Mouse (Mus musculus) forelimb bud, embryonic 11.5 days (tissue): ENCODE data around the gene Sephs1.

ENCODE experiments used
- DNase-seq: peaks from one replicate; pipeline ENCODE4 v3.0.0-alpha.2; 2012; ENCODE audit warnings: low read depth, low spot score

Sephs1 gene

GRCm38 (mm10) chr2:4881350-4882248 lies at the start of gene Sephs1:
TSS of gene Sephs1 (plus strand) at chr2:4881564.
- DNase-seq, result peak; percentile 76

DNA sequence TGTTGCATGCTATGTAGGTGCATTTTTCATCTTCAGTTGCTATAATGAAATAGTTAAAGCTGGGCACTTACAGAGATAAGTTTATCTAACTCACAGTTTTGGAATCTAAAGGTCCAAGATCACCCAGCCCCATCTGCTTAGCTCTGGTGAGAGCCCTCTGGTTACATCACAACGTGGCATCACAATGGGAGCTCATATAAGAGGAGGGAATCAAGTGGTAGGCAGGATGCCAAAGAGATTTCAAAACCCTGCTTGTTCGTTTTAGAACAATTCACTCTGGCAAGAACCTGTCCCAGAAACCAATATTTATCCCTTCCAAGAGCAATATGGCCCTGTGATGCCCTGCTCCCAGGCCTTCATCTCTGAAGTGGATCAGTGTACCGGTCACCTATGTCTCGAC lies 49.2 kb upstream of the Sephs1 start:
- DNase-seq, result no peak

GRCm38 (mm10) chr2:4849449-4849848 lies 31.9 kb upstream of the Sephs1 start:
- no peak for DNase-seq

- DNase-seq, result no peak
These were observed 24.2 kb upstream of the Sephs1 start for GRCm38 (mm10) chr2:4857186-4857585.

DNA sequence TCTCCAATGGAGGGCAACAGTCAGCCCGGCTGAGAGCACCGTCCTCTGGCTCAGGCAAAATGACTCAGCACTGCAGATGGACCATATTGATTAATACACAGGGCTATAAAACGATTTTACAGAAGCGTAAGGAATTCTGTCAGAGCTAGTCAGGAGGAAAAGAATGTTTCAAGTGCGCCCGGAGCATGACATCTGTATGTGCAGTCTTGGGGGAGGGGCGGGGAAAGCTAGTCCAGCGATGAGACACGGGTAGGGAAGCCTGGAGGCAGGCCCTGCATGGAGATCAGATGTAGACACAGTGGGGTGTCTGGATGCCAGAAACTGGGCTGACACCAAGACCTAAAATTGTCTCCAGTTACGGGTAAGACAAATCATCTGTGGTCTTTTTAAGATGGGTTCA lies 23.2 kb upstream of the Sephs1 start:
- no peak for DNase-seq

- DNase-seq, result peak; percentile 80
These were observed 17.2 kb upstream of the Sephs1 start for GRCm38 (mm10) chr2:4864008-4864816.

GRCm38 (mm10) chr2:4864817-4865296 lies 16.5 kb upstream of the Sephs1 start:
- no peak for DNase-seq

GRCm38 (mm10) chr2:4868028-4868725 lies 13.2 kb upstream of the Sephs1 start:
- no peak for DNase-seq

- DNase-seq, result no peak
These were observed 8.6 kb upstream of the Sephs1 start for GRCm38 (mm10) chr2:4872740-4873139.

DNA sequence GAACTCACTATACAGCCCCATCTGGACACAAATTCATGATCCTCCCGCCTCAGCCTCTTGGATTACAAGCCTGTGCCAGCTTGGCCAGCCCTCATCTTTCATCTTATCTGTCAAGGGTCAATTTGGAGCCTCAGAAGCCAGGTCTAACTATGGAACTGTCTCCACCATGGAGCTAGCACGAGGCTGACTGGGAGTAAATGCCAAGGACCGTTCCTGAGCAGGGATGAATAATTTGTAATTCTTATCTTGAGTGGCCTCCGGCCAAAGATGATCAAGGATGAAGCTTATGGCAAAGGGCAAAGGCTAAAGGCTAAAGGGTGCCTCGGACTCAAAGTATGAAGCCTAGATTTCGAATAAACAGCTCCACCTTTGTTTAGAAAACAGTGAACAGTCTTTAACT lies 8.0 kb upstream of the Sephs1 start:
- no peak for DNase-seq

GRCm38 (mm10) chr2:4875090-4875489 lies 6.3 kb upstream of the Sephs1 start:
- DNase-seq, result no peak

DNA sequence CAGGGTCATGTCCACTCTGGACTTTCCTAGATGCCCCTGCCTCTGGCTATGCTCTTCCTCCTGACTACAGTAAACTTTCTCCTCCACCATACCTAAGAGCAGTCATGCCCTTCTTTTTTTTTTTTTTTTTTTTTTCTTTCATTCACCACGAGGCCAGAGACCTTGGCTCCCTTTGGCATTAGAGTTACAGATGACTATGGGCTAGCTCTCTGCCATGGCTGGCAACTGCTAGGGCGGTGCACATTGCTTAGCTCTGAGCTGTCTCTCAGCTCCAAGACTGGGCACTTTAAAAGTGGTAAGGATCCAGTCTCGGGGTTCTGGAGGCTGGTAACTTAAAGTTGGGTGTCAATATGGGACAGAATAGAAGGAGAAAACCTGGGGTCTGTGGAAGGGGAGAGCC lies 5.2 kb upstream of the Sephs1 start:
- no peak for DNase-seq

DNA sequence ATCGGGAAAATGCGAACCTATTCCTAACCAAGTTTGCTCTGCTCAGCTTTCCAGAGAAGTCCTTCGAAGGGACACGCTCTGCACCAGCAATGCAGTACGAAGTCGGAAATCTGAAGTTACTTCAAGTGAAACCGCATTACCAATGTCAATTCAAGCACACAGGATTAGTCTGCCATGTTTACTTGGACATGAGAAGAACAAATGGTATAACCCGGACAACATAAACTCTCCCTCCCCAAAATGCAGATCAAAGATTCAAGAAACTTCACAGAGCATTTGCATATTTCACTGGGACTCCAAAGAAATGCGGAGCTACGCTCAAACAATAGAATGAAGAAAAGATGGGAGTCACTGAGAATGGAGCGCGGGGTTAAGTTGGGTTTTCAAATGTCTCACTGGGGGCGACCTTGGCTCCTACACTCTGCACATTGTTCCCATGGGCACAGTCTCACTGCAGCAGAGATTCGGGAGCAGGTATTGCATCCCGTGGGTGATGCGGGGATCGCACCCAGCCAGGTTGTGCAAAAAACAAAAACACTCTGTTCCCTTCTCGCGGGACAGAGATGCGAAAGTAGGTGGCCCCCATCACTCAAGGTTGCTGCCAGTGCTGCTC lies 521 bp upstream of the Sephs1 start:
- peak; percentile 14 for DNase-seq

DNA sequence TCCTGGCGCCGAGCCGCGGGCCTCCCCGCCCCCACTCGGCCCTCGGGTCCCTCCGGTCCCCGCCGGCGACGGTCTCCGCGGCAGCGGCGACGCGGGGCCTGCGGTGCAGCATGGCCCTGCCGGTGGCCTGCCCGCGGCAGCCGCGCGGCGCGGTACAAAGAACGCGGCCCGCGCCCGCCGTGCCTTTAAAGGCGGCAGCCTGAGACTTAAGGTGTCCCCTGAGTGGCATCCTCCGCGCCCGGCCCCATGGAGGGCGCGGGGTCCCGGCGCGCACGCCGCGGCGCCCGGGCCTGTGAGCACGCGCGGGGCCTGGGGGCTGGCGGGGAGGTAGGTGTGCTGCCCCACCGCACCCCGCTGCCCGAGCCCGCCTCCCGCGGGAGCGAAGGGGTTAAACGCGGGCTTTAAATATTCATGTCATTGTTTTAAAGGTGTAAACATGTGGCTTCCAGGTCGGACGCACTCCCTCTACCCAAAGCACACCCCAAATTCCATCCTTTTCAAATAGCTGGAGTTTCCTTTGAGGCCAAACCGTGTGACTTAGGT lies 956 bp downstream of the Sephs1 start:
- DNase-seq, result peak; percentile 76

- DNase-seq, result peak; percentile 12
These were observed 1.8 kb downstream of the Sephs1 start for GRCm38 (mm10) chr2:4883009-4883704.

DNA sequence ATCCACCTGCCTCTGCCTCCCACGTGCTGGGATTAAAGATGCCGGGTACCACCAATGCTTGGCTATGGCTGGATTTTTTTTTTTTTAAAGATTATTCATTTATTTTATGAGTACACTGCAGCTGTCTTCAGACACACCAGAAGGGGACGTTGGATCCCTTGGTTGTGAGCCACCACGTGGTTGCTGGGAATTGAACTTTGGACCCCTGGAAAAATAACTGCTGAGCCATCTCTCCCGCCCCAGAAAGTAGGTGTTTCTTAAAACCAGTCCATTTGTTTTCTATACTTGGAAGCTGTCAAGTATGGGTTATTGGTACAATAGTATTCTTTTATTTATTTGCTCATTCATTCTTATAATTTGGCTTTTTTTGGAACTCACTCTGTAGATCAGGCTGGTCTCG lies 5.5 kb downstream of the Sephs1 start:
- DNase-seq, result no peak

DNA sequence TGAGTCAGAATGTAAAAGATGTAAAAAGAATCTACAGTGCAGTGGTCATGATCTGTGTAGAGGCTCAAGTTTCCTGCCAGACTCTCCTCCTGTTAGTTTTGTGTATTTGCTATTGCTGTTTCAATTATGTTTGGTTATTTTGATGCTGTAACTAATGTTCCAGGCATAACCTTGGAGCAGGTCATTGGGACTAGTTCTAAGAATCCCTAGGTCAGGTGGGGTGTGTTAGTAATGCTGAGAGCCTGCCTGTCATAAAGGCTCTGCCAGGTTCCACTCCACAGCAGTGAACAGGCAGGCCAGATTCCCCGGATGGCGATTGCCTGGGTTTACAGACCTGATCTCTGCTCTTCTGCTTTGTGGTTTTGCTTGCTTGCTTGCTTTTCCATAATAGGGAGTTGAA lies 14.2 kb downstream of the Sephs1 start:
- DNase-seq, result no peak

DNA sequence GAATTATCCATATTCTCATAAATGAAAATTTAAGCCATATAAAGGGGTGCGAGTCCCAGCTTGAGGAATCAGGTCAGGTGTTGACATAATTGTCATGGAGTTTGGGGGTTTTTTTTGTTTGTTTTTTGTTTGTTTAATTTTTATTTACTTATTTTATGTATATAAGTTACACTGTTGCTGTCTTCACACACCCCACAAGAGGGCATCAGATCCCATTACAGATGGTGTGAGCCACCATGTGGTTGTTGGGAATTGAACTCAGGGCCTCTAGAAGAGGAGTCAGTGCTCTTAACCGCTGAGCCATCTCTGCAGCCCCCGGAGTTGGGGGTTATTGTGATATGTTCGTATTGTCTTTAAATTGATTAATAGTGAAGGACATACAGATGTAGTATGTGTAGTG lies 15.6 kb downstream of the Sephs1 start:
- no peak for DNase-seq

GRCm38 (mm10) chr2:4900624-4901023 lies 19.3 kb downstream of the Sephs1 start:
- DNase-seq, result no peak

DNA sequence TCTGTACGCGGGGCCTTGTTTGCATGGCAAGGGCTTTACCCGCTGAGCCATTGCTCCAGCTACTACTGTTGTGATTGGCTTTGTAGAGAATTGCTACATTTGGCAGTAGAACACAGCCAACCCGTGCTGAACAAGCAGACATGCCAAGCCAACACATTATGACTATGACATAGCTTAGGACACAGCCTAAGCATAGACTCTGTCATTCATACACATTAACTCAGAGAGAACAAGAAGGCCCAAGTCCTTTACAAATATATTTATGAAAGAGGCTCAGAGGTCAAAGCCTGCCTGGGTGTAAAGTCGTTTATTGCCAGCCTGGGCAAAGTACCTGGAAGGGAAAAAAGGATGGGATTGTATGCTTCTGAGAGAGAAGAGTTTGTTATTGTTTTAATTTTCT lies 21.0 kb downstream of the Sephs1 start:
- DNase-seq, result no peak

DNA sequence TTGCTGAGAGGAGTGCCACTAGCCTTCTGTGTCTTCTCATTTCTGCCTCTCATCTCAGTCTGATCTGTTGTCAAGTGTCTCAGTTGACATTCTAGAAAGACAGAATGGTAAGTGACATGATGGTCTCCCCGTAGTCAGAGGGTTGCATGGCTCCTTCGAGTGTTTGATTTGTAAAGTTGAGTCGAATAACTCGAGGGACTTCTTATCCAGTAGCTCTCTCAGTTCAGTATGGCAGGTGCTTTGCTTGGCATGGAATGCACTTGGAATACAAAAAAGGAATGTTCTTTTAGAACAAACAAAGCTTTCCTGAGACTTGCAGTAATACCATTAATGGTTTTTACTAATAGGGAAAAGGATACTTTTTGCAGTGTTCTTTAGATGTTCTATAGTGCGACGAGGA lies 25.8 kb downstream of the Sephs1 start:
- DNase-seq, result no peak
